Mouse (Mus musculus) c-Kit-negative CD71-positive TER-119-positive erythroid progenitor cells, embryonic 14.5 days (primary cell): ENCODE results near the gene Ctnnd2.

Source experiments
- DNase-seq: peaks from one replicate; pipeline ENCODE4 v3.0.0-alpha.2; 2013; ENCODE audit warnings: low read depth, low spot score

The Ctnnd2 gene

GRCm38 (mm10) chr15:30646501-30647431, 474.4 kb downstream of the Ctnnd2 start:
- DNase-seq: no peak

- no peak for DNase-seq
Observed at GRCm38 (mm10) chr15:30647679-30648311, 475.4 kb downstream of the Ctnnd2 start.

DNA sequence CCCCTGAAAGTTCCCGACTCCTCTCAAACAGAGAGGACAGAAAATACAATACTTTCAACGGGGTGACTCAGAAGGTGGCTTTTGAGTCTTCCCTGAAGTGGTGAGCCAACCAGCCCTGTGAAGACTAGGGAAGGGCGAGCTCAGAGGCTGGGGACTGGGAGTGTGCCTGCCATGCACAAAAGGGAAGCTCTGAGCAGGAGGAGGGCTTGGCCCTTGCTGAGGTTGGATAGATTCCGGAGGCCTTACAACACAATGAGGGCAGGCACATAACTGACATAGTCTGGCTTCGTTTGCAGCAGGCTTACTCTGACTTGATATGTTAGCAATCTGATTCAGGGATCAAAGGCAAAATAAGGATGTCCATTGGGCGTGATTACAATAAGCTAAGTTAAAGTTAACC, 477.6 kb downstream of the Ctnnd2 start:
- no peak for DNase-seq

GRCm38 (mm10) chr15:30655433-30655832, 483.0 kb downstream of the Ctnnd2 start:
- DNase-seq: no peak

GRCm38 (mm10) chr15:30657588-30657987, 485.2 kb downstream of the Ctnnd2 start:
- DNase-seq: no peak

DNA sequence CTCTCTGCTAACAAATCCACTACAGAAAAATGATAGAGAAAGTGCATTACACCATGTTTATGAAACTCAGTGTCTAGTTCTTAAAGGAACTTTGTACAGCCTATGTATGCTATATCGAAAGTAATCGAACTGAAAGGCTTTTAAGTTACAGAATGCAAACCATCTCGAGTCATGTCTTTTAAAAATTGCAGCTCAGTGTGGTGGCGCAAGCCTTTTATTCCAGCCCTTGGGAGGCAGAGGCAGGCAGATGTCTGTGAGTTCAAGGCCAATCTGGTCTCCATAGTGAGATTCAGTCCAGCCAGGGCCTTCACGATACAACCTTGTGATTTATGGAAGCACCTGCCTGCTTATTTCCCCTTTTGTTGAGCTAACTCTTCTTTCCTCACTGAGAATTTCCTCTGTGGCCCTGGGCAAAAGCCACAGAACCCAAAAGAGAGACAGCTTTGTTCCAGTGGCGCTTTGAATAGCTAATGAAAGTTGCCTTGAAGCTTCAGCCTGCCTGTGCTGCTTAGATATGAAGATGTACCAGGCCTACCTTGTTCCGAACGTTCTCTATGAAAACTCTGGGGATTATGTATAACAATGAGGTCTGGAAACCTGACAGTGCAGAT, 488.3 kb downstream of the Ctnnd2 start:
- DNase-seq: no peak

DNA sequence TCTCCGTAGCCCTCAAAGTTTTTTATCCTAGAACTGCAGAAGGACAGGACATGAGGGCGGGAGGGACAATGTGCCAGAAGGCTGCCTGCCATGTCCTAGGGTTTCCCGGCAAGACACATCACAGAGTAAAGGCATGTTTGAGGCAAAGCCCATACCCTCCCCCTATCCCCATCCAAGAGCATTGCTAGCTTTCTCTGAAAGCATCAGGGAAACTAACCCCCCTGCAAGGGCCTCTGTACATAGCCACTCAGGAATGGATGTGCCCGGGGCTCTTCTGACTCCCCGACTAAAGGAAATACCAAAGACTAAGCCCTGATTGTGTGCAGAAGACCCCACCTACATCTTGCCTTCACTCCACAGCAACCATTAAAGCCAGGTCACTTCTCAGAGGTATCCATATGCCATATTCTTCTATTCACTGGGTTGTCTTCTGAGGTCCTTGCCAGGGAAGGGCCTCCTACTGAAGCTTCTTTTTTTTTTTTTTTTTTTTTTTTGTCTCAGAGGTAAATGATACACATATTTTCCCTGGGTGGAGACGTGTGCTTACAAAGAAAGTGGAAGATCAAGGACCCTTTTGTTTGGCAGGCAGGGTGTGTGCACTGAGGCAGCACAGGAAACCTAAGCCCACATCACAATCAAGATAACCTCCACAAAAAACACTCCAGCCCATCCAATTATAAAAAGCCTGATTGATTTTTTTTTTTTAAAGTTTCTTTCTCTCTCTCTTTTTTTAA, 489.5 kb downstream of the Ctnnd2 start:
- no peak for DNase-seq

DNA sequence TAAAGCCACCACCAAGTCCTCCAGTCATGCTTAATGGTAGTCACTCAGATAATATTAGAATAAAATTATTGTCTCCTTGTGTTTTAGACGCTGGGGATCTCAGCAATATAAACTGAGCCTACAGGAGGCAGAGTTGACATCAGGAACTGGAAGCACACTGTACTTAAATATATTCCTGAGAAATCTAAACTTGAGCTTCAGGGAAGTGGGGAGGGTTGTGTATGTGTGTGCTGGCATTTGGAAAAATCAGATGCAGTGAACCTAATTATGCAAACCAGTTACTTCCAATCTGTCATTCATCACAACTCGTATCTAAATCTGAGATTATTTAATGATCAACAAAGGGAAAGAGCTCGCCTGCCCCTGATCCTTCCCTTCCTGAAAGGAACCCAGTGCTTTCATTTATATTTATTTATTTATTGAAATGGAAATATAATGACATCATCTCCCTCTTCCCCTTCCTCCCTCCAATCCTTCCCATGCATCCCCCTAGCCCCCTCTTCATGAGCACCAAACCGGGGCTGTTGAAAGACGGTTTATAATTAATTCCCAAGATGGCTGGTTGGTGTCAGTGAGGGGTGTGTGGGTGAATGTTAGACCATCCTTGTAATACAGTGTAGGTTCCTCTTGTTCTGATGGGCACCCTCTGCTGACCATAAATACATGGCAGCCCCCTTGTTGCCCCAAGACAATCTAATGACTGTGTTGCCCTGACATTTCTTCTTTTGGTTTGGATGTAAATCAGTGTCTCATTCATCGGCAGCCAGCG, 495.6 kb downstream of the Ctnnd2 start:
- DNase-seq: no peak

DNA sequence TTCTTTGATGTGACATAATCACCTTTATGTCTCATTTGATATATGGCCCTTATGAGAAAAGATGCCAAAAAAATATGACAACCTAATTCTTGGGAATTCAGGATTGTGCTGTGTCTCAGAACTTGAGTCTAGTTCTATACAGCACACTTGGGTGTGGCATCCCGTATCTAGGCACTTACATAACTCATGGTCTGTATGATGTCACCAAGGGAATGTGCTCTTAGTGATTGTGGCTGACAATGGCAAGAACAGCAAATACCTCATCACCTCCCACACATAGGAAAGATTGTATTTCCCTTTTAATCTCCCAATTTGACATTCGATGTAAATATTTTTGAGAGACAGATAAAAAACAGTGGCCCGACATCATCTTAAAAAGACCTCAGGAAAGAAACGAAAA, 509.5 kb downstream of the Ctnnd2 start:
- DNase-seq: no peak

DNA sequence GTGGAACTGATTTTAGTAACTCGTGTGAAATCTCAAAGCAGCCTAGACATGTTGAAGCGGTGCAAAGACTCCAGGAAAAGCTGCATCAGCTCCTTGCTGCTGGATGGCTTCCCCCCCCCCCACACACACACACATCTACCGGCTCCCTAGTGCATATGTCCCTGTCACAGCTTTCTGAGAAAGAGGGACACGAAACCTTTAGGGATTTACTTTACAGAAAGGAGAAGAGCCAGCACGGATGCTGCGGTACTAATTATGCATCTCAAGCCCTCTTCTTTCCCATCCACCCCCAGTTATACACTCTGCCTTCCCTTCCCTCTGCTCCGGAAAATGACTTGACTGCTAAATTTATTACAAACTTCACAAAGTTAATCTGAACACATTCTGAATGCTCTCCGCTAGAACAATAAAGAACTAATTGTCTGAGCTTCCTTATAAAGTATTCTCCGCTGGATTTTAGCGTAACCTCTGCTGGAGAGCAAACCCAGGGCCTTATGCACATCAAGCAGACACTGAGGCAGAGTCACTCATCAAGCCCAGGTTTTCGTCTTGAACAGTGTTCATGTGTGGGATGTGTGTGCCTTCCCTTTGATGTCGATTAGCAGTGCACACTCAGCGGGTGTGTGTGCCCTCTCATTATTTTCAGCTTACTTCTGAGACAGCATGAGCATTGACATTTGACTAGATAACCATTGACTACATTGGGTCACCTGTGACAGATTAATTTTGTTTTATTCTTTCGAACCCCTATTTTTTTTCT, 510.1 kb downstream of the Ctnnd2 start:
- no peak for DNase-seq

GRCm38 (mm10) chr15:30686206-30687101, 514.1 kb downstream of the Ctnnd2 start:
- no peak for DNase-seq

DNA sequence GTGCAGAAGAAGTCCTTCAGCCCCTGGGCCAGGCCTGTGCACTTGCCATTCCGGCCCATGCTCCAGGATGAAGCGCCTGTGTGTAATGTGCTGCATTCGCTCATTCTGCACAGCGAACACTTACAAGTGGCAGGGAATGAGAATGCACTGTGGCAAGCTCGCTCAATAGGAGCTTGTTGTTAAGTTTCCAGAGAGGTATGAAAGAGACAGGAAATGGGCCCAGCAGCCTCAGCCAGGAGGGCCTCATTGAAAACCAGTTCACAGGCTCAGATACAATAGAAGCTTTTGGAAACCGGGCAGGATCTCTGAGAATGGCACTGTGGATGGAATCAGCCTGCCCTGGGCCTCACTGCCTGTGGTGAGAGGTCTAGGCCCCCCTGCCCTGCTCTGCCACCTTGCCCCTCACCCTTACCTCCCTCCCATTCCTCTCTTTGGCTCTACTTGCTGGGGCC, 521.4 kb downstream of the Ctnnd2 start:
- DNase-seq: no peak

- no peak for DNase-seq
Observed at GRCm38 (mm10) chr15:30694286-30694685, 521.9 kb downstream of the Ctnnd2 start.

GRCm38 (mm10) chr15:30695859-30696258, 523.5 kb downstream of the Ctnnd2 start:
- DNase-seq: no peak

GRCm38 (mm10) chr15:30697356-30697755, 525.0 kb downstream of the Ctnnd2 start:
- DNase-seq: no peak

GRCm38 (mm10) chr15:30700762-30701161, 528.4 kb downstream of the Ctnnd2 start:
- DNase-seq: no peak

- DNase-seq: no peak
Observed at GRCm38 (mm10) chr15:30701592-30701991, 529.2 kb downstream of the Ctnnd2 start.

DNA sequence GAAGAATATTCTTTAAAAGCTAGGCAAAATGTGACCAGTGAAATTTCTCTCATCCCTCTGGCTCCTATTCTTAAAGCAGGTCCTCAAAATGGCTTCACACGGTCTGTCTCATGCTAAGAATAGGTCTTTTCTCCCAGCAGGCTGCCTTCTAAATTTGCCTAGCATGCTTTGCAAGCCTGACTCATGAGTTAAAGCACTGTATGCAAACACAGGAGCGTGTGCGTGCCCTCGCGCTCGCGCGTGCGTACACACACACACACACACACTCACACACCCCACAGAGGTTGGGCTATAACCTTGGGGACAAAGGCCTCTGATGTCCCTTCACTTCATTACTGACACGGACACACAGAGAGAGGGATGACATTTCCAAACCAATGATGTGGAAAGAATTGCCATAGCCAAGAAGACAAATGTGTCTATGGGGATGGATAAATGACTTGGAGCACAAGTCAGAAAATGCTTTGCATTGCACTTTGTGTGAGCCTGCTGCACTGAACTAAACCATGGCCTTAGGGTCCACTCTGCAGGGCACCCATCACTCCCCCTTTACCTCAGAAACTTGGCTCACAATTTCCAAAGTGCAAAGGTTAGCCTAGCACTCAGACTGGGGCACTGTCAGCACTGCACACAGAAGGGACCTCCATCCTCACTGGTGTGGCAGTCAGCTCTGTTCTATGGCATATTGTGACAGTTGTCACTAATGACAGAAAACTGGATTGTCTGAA, 536.8 kb downstream of the Ctnnd2 start:
- DNase-seq: no peak

DNA sequence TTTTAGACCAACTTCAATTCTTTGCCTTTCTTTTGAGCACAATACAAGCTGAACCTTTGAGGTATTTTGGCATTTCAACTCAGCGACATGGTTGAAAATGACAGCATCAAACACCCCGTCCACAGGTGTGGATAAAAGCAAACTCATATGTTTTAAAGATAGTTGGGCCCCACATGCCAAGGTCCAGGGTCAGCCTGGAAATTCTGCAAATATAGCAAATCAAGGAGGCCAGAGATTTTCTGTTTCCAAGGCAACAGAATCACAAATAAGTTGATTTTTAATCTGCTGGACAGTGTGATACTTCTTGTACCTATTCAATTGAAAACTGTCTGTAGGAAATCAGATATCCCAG, 537.3 kb downstream of the Ctnnd2 start:
- DNase-seq: no peak
